Mouse (Mus musculus) thymus, adult 2 months (tissue): ENCODE data around the gene Nabp1.

ENCODE experiments used
- CTCF ChIP-seq: fragments of 200-500 bp; IDR thresholded peaks from 2 replicates; pipeline ENCODE4 v1.5.1; 2012; ENCODE audit warnings: mild to moderate bottlenecking, control low read depth, low read length, moderate library complexity, borderline replicate concordance; ENCODE audit not compliant: control insufficient read depth, poor library complexity, insufficient read depth; ENCODE audit errors: extremely low read depth
- POLR2A ChIP-seq: fragments of 200-500 bp; IDR thresholded peaks from 2 replicates; pipeline ENCODE4 v1.6.1; 2012; ENCODE audit warnings: mild to moderate bottlenecking, low read length, control low read depth, moderate library complexity; ENCODE audit not compliant: control insufficient read depth, poor library complexity, insufficient read depth; ENCODE audit errors: extremely low read depth

DNA sequence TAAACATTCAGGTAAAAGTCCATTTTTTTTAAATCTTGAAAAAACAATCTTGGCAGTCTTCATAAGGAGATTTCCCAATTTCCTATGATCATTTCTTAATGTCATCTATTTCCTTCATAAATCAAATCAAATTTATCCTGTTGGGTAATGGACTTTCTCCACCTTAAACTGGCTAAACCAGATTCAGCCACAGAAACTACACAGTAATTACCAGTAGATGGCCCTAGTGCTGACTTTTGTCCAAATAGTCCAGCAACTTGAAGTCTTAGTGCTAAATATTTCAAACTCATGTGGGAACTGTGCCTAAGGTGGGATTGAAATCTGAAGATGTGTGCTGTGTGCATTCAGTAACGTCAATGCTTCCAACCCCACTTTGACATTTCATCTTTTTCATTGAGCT lies 11.8 kb downstream of the Nabp1 start:
- TF ChIP-seq CTCF (no peak), POLR2A (no peak)
